Mouse (Mus musculus): ENCODE data around the gene Ston1.

Ston1 gene

DNA sequence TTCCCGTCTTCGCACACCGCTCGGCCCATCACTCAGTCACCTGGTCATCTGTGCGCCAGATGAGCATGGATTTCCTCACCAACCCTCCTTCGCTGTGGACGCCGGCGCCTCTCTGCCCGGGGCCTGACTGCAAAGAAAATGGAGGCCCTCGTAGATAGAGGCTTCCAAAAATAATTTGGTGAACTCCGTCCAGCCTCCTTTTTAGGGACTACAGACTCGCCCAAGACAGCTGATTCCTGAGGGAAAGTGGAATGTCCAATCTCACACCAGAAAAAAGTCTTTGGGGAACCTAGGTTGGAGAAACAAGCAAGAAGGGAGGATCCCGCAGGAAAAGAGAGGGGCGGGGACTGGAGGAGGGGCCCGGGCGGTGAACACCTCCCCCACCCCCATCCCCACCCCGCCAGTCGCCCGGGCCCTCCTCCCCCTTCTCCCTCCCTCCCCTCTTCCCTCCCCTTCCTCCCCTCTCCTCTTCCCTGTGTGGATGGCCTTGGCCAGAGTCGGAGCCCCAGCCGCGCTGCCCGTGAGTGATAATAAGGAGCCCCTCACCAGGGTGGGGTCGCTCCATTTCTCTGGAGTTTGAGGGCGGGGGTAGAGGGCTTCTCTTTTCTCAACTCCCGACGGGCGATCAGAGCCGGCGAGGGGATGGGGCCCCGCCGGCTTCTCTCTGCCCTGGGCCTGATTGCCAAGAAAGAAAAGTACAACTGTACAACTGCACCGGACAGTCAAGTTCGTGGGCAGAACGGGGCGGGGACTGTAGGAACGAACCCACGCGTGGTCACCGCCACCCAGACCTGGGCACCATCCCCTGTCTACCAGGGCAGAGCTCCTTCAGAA is at the start of gene Ston1:
TSS of gene Ston1 (plus strand) at position 463 of the 834 bp plus-strand sequence.
- DNase-seq (ENCODE audit: low read depth, low spot score) = no peak

DNA sequence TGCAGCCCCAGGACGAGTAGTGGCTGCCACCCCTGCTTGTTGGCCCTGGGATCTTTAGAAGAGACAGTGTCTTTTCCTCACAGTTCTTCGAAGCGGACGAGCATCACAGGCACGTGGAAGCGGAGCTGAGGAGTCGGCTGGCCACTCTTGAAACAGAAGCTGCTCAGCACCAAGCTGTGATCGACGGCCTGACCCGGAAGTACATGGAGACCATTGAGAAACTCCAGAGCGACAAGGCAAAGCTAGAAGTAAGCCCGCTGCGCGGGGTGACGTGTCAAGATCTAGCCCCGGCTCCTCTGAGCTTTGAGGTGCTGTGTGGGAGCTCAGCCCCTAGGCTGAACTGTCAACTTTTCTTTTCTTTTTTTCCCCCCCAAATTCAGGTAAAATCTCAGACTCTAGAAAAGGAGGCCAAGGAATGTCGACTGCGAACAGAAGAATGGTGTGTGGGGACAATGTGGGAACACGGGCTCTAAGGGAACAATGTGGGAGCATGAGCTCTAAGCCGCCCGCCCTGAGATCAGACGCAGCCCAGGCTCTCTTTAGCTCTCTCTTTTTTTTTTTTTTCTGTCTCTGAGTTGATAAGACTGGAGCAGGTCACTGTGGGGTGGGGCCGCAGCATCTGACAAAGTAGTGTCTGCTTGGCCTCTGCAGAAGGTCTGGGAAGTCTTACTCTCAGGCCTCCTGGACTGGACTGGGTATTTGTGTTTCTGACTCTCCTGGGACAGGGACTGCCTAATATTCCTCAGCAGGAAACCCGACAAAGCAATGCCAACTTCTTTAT is 47.9 kb upstream of the Ston1 start:
- DNase-seq (ENCODE audit: low read depth, low spot score) = no peak

DNA sequence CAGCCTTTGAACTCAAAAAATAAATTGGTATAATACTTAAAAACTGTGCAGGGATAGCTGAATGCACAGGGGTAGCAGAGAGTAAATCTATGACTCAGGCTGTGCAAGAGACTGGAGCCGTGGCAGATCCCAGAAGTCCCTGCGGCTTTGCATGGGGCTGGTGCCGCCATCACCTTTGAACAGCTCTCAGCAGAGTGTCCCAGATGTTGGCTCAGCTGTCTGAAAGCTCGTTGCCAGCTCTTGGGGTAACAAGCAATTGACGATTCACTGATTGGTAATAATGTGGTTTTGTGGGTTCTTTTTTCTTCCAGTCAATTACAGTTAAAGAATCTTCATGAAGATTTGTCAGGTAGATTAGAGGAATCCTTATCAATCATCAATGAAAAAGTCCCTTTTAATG is 47.1 kb upstream of the Ston1 start:
- DNase-seq (ENCODE audit: low read depth, low spot score) = no peak

DNA sequence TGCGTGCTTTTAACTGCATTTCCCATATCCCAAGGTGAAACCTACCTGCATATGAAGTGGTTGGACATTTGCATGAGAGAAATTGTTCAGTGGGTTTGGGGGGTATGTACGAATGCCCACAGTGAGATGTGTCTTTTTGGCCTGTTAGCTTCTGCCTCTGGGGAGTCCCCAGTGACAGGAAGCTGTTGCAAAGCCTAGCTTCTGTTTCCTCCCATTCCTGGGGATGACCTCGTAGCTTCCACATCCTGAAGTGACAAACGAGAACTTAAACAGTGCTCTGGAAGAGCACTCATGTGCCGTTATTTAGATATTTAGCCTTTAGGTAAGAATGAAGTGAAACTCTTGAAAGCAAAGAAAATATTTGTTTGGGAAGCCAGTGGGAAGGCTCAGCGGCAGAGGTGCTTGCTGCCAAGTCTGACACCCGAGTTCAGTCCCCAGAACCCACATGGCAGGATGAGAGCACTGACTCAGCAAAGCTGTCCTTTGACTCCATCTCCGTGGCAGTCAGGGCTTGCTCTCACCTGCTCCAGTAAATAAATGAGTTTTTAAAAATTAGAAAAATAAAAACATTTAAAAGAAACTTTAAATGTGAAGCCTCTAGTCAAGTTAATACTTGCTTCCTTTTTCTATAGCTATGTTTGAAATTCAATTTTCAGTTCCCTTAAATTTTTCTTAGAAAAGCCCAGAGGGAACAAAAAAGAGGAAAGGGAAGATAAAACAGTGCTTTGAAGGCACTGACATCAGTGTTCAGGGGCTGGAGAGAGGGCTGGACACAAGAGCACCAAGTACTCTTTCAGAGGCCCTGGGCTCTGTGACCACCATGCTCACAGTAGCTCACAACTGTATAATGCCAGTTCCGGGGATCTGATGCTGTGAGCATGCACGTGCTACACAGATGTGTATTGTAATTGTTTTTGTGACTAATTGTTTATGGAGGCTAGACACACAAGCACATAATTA is 46.2 kb upstream of the Ston1 start:
- DNase-seq (ENCODE audit: low read depth, low spot score) = no peak

DNA sequence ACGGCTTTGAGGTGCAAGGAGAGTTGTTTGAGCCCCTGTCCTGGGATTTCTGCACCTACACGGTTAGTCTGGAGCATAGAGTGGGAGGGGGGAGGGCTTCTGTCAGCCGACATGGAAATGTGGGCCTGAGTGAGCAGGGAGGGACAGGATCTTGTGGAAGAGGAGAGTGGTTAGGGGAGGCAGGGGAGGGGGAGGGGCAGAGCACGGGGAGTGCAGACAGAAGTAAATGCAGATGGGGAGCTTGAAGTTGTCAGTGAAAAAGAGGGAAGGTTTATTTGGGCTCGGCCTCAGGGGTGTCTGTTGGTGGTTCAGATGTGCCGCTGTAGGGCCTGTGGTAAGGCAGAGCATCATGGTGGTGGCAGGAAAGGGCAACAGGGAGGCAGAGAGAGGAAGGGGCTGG is 44.9 kb upstream of the Ston1 start:
- no peak for DNase-seq (ENCODE audit: low read depth, low spot score)

DNA sequence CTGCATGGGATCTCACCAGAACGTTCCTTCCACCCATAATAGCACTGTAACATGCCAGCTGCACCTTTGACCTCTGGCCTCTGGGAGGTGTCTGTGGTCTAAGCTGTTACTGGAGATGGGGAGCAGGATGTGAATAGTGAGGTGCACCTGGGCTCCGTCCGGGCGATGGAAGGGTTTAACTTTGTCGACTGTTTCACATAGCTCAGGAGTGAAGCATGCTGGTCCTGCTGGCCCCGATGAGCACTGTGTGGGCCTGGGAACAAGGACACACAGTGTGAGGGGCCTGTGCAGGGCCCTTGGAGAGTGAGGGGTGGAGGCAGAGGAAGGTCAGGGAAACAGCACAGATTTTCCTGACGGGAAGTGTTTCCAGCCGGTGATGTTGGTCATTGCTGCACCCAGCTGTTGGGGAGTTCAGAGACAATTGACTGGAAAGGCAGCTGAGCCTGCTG is 44.5 kb upstream of the Ston1 start:
- no peak for DNase-seq (ENCODE audit: low read depth, low spot score)

DNA sequence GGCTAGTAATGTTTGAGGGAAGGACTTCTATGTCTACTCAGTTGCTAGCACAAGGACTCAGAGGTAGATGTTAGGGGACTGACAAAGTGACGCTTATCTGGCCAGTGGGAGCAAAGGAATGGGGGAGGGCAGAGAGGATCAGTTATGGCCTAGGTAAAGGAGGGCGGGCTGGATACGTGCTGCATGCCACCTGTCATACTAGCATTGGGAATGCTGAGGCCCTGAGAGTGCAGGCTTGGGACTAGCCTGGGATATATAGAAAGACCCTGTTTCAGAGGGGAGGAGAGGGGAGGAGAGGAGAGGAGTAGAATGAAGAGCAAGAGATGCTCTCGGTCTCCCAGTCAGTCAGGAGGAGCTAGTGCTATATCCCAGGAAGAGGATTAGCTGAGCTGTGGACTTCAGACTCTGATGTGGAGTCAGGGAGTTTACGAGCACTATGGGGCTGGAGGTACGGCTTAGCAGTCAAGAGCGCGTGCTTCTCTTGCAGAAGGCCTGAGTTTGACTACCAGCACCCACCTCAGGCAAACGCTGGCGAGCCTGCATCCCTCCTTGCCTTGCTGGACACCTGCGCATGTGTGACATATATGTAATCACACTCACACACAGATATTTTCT is 43.9 kb upstream of the Ston1 start:
- no peak for DNase-seq (ENCODE audit: low read depth, low spot score)

DNA sequence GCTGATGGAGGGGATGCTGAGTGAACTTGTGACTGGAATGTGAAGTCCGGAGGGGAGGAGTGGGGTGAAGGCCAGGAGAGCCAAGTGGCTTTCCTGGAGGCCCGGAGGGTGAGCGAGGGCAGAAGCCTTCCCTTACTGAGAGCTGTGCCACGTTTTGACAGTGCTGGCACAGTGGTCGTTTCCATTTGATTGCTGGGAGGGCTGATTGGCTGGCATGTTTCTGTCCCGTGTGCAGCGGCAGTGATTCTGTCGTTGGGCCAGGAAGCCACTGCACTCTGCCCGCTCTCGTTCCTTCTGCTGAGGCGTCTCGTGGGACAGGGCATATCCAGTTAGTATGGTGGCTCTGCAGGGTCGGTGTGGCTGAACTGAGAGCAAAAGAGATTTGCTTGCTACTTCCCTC is 41.3 kb upstream of the Ston1 start:
- no peak for DNase-seq (ENCODE audit: low read depth, low spot score)

DNA sequence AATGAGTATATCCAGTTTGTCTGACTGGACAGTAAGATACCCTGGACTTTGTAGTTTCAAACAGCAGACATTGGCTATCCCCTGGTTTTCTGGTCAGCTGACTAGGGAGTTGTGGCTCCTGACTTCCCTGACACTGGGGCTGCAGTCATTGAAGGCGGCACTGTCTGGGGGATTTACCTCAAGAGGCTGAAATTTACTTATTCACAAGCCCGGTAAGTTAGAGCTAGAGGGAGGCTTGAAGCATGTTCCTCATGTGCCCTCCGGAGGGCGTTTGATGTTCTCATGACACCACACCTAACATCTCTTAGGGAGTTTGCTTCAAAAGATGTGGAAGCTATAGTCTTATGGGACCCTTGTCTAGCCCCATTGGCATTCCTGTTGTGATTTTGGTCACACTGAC is 40.8 kb upstream of the Ston1 start:
- no peak for DNase-seq (ENCODE audit: low read depth, low spot score)

DNA sequence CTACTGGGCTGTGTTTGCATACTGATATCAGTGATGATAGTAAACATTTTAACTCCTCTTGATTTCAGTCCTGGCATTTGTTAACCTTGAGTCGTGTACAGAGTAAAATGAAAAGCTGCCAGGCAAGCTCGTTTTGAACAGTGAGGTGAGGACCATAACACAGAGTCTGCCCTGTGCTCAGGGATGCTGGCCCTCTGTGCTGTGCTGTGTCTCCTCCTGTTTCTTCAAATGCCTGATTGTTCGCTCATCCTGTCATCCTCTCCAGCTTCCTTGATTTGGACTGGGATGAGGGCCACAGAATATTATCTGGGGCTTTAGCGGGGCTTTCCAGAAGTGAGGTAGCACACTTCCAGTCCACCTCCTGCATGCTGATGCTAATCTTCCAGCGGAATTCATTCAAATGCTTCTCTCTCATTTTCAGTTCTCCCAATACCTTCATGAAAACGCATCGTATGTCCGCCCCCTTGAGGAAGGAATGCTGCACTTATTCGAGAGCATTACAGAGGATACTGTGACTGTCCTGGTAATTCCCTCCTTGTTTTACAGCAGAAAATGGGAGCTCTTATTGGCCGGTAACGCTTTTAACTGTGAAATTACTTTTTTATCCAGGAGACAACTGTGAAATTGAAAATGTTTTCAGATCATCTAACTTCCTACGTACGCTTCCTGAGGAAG is 39.2 kb upstream of the Ston1 start:
- DNase-seq (ENCODE audit: low read depth, low spot score) = no peak

DNA sequence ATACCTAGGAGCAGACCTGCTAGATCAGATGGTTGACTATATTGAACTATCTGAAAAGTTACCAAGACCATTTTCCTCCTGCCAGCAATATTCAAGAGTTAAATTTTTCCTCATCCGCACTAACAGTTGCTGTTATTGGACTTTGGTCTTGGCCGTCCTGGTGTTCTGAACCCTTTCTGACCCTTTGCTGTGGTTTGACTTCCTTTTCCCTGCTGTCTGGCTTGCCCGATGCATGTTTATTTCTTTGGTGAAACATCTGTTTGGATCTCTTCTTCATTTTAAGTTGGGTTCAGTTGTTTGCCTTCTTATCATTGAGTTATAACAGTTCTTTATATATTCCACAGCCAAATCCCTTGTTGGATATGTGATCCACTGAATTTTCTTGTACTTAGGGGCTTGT is 33.9 kb upstream of the Ston1 start:
- no peak for DNase-seq (ENCODE audit: low read depth, low spot score)

DNA sequence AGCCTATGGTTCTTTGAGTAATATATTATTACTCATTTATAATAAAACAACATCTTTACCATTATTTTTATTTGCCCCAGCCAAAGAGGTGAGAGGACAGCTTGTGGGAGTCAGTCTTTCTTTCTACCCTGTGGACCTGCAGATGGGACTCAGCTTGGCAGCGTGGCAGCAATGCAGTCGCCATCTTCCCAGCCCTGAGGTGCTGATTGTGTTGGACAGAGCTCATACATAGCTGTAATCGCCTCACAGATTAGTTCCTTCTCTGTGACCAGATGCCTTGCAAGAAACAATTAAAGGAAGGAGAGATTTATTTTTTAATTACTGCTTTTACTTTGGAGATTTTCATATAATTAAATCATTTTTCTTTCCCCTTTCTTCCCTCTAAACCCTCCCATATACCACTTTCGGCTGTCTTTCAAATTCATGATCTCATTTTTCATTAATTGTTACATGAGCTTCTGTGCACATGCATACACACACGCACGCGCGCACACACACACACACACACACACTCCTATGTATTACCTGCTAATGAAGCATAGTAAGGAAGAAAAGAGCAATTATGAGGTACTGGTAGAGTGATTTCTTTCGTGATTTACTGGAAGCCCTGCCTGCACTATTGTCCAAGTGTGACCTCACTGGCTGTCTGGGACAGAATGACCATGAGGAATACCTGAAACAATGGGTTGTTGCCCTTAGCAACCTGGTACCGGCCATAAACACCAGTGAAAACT is 27.5 kb upstream of the Ston1 start:
- DNase-seq (ENCODE audit: low read depth, low spot score) = no peak

DNA sequence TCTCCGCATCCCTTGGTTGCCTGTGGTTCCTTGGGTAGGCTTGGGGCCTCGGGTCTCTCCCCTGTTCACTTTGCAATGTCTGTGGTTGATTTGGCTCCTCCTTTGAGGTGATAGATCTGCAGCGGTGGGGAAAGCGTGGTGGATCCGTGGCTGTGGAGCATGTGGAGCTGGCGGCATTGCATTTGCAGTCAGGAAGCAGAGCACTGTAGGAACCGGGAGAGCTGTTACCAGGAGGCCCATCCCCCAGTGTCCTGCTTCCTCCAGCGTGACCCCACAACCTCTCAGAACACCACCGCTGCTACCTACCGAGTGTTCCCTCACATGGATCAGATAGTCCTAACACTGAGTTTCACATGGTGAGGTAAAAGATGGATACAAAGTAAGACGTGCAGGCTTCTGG is 26.7 kb upstream of the Ston1 start:
- no peak for DNase-seq (ENCODE audit: low read depth, low spot score)

DNA sequence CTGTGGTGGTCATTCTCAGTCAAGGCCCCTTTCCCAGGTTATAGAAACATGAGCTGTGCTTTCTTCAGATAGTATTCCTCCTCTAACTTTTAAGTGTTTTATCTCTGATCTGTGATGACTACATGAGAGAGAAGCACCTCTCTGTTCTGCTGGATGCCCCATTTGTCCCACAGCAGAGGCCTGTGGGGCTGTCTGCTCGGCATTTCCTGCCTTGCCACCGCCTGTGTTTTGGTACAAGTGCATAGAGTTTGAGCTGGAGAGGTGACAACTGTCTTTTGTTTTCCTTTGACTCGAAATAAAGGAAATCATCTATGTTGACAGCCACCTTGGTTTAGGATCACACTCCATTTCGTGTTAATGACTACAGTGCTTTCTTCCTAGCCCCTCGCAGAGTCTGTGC is 22.7 kb upstream of the Ston1 start:
- DNase-seq (ENCODE audit: low read depth, low spot score) = no peak

DNA sequence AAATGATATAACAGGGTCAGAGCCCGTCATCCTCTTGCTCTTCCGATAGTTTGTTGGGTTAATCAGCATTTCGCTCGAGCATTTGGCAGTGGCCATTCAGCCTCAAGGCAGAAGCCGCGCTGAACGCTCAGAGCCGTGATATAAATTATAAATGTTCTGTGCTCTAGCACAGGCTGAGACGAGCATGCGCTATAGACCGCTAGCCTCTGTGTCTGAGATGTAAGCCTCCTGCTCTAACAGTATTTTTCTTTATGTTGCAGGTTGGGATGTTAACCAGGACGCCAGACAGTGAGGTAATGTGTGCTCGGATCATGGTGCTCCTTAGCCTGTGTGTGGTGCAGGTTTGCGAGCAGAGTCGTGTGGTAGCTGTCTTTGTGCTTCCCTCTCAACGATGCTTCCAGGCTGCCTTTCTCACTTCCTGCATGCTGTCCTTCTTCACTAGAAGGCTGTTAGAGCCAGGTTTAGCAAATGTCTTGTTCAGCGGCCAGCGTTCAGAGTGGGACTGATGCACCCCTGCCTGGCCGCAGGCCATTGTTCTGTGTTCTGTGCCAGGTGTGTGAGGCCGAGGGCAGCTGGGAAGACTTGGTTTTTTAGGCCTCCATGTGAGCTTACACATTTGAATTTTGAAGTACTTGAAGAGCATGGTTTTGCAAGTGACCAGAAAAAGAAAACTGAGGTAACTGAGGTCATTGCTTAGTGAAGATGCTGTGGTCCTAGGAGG is 18.8 kb upstream of the Ston1 start:
- no peak for DNase-seq (ENCODE audit: low read depth, low spot score)

DNA sequence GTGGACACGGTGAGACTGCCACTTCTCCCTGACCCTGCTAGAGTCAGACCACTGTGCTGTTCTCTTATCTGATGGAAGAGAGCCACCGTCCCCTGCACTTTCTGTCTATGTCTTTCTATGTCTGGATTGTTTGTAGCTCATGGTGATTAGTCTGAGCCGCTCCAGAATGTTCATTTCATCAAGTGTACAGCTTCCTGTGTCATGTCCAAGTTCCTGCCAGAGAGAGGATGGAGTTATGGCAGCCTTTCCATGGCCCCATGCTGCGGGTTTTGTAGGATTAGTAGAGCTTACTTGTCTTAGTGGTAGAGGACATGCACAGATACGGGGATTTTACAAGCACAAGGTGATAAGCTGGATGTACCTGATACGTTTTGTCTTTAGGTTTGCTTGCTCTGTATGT is 16.9 kb upstream of the Ston1 start:
- no peak for DNase-seq (ENCODE audit: low read depth, low spot score)

DNA sequence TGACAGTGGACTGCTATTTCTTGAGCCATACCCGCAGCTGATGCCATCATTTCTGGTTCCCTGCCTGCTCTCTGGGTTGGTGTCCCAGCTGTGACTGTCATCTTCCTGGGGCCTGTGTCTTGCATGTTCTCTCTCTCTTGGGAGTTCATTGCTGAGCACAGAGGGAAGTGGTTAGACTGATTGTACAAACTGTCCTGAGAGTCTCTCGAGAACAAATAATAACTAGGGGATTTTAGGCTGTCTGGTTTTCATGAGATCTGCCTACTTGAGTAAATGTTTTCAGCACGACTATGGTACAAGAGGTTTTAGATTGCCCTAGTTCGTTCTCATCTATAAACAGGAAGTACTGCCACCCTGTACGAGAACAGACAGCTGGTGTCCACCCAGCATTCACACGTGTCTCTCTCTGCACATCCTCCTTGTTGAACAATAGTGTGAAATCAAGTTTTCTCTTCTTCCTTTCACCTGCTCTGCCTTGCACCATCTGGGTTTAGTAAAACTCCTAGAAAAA is 15.9 kb upstream of the Ston1 start:
- no peak for DNase-seq (ENCODE audit: low read depth, low spot score)

DNA sequence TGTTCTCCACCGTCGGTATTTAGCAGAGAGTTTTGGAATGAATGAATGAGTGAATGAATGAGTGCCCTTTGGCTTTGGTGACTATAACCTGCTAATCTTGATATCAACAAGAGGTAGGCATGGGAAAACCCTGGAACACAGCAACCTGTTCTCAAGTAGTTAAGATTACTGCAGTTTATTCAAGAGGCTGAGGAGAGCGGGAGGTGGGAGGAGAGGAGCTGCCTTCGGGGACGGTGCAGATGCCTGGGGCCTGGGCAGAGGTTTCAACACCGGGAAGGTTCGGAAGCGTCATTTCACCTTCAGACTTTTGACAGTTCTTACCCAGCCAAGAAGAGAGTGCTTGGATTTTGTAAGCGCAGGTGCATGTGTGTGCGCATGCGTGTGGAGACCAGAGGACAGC is 14.5 kb upstream of the Ston1 start:
- DNase-seq (ENCODE audit: low read depth, low spot score) = no peak

DNA sequence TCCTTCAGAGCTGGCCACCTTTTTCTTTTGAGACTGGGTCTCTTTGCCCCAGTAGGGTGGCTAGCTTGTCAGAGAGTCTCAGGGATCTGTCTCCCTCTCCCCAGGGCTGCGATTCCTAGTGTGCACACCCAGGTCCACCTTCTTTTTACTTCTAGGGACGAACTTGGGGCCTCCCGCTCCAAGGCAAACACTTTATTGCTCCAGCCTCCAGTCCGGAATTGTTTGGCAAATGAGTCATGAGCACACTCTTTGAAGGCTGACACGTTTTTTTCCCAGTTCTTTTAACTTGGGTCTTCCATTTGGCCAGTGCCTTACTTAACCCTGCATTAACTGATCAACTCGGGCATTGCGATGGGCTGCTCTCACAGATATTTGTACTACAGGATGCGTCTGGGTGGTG is 14.1 kb upstream of the Ston1 start:
- DNase-seq (ENCODE audit: low read depth, low spot score) = no peak
